Mouse (Mus musculus) heart, embryonic 15.5 days (tissue): ENCODE measurements at regions not wholly inside any gene's neighbourhood (a gene's known extent, or its start where the extent isn't known, plus 50 kb on each side); places are given as distances from the start of the nearest gene placed in this dataset.

Experiments used
- ATAC-seq: fragments of 200-750 bp; cut with Nextera tagmentation; replicated peaks from 2 replicates; pipeline ENCODE4 v1.8.0; 2017; ENCODE audit warnings: low read depth, moderate TSS enrichment; ENCODE audit not compliant: insufficient number of reproducible peaks, insufficient read depth, low FRiP score
- H3K27ac ChIP-seq: fragments of 300-500 bp; sonication (generic); 2 replicates; pipeline ENCODE4 v1.5.1; 2015; ENCODE audit warnings: mild to moderate bottlenecking, inconsistent platforms
- H3K27me3 ChIP-seq: fragments of 300-500 bp; sonication (generic); 2 replicates; pipeline ENCODE4 v1.6.1; 2015; ENCODE audit warnings: inconsistent platforms
- H3K36me3 ChIP-seq: fragments of 300-500 bp; sonication (generic); 2 replicates; pipeline ENCODE4 v1.6.1; 2015; ENCODE audit warnings: mild to moderate bottlenecking, inconsistent platforms
- H3K4me1 ChIP-seq: fragments of 300-500 bp; sonication (generic); replicated peaks from 2 replicates; pipeline ENCODE4 v1.6.1; 2015; ENCODE audit warnings: inconsistent platforms
- H3K4me2 ChIP-seq: fragments of 300-500 bp; sonication (generic); 2 replicates; pipeline ENCODE4 v1.6.1; 2015; ENCODE audit warnings: inconsistent platforms, mild to moderate bottlenecking, moderate library complexity
- H3K4me3 ChIP-seq: fragments of 300-500 bp; sonication (generic); 2 replicates; pipeline ENCODE4 v1.5.1; 2015; ENCODE audit warnings: mild to moderate bottlenecking, inconsistent platforms
- H3K9ac ChIP-seq: fragments of 300-500 bp; sonication (generic); 2 replicates; pipeline ENCODE4 v1.6.1; 2015; ENCODE audit warnings: mild to moderate bottlenecking, inconsistent platforms
- H3K9me3 ChIP-seq: fragments of 300-500 bp; sonication (generic); replicated peaks from 2 replicates; pipeline ENCODE4 v1.6.1; 2016; ENCODE audit warnings: inconsistent platforms
- WGBS: fragments of 180-500 bp; shearing (Covaris S2); methylation state at CpG from one replicate; pipeline ENCODE4 v1.1.7; 2015; ENCODE audit warnings: mixed read lengths; 5-methylcytosine and 5-hydroxymethylcytosine counted together

DNA sequence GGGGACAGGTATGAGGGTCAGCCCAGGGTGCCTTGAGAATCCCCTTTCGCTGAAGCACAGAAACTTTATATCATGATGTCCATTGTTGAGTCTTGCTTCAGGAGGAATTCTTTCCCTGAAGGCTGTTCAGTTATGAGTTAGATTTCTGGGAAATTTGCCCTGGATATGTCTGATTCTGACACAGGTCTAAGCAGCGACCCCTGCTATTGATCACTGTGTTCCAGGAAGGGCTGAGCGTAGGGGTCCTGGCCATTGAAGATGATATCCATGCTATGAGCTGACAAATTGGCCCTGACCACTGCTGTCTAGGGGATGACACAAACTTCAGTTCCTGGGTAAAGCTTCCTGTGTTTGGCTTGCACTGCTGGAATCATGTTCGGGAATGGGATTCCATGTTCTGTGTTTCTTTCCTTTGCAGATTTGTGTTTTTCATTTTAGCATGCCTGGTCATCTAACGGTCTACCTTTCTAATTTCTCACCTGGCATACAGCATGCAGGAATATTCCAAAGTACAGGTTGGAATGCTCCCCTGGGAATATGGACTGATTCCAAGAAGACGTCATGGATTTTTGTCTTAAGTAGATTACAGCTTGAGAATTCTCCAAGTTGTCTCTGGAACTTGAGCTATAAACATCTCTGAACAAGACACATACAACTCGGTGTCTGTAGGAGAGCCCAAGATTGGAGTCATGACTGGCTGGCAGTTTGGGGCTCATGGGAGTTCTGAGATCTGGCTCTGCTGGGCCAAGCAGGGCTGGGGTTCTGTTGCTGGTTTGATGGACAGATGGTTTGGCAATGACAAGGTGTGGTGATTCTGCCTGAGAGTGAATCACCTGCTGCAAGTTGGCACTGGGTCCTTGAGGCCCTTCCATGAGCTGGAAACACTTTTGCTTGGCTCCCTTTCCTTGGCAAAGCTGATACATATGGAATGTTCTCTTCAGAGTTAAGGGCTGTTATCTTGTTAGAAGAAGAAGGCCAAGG lies 104.4 kb downstream of the Ttc32 start:
- Histone ChIP-seq H3K4me1 (peaks cover 2% of the 10 kb centered on the region), H3K36me3 (no peaks in the 10 kb centered on the region), H3K9ac (no peak overlapping the region), H3K9me3 (no peaks in the 10 kb centered on the region), H3K27me3 (no peaks in the 10 kb centered on the region), H3K4me2 (no peak overlapping the region), H3K4me3 (no peak overlapping the region), H3K27ac (no peak overlapping the region)
- no peak for ATAC-seq
- 79% methylated on average over 7 of the region's 7 CpGs for WGBS

DNA sequence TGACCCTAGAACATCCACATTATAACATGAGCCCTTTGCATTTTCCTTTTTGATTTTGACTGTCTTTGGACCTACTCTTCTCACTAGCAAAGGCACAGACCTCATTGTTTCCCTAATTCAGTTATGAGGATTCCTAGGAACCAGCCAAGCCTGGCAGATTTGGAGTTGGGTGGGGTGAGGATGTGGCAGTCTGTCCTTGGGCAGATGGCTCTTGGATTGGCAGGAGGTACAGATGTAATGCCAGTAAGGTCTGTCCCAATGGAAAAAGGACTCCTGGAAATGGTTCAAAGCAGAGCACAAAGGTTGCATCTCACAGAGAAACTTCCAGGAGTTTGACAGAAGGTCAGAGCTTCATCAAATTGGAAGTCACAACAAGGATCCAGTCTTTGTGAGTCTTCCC lies 121.2 kb downstream of the Ttc32 start:
- no peaks in the 10 kb centered on the region for H3K36me3 ChIP-seq
- no peak overlapping the region for H3K4me2 ChIP-seq
- no peak for ATAC-seq
- no peak overlapping the region for H3K4me3 ChIP-seq
- H3K27ac ChIP-seq: no peak overlapping the region
- H3K9me3 ChIP-seq: no peaks in the 10 kb centered on the region
- no peak overlapping the region for H3K9ac ChIP-seq
- H3K27me3 ChIP-seq: no peaks in the 10 kb centered on the region
- no peaks in the 10 kb centered on the region for H3K4me1 ChIP-seq

DNA sequence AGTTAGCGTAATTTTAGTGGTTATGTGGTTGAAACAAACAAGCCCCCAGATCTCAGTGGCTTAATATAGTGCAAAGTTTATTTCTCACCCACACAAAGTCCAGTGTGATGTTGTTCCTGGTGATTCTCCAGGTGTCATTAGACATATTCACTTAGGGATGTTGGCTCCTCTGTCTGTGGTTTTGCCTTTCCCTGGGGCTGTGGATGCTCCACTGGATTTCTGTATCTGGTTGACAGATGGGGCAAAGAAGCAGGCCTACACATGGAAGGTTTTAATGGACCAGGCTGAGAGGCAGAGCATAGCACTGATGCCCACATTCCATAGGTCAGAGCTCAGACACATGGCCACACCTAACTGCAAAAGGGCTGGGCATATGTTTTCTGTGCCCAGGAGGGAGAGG lies 121.6 kb downstream of the Ttc32 start:
- Histone ChIP-seq H3K9ac (no peak overlapping the region), H3K27ac (no peak overlapping the region), H3K9me3 (no peaks in the 10 kb centered on the region), H3K36me3 (no peaks in the 10 kb centered on the region), H3K4me2 (no peak overlapping the region), H3K4me1 (no peaks in the 10 kb centered on the region), H3K27me3 (no peaks in the 10 kb centered on the region), H3K4me3 (no peak overlapping the region)
- ATAC-seq: no peak
- WGBS: 80% methylated on average over 1 of the region's 1 CpGs

DNA sequence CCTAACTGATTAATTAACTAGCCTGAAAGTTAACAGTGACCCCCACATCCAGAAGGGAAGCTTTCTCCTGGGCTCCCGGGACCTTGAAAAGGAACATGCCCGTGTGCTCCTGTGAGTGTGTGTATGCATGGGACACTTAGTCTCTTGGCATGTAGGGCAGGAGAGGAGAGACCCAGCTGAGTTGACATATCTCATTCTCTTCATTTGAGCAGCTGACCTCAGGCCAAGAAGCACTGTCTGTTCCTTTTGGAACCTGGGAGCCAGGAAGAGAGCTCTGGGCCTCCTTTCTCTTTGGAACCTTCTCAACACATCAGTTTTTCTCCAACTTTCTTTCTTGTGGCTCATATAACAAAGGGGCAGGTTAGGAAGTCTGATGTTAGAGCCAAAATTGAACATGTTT lies 124.7 kb downstream of the Ttc32 start:
- H3K36me3 ChIP-seq: no peaks in the 10 kb centered on the region
- no peaks in the 10 kb centered on the region for H3K4me1 ChIP-seq
- H3K9ac ChIP-seq: no peak overlapping the region
- no peak for ATAC-seq
- H3K4me2 ChIP-seq: no peak overlapping the region
- no peaks in the 10 kb centered on the region for H3K9me3 ChIP-seq
- WGBS: 67% methylated on average over 2 of the region's 2 CpGs
- H3K27ac ChIP-seq: no peak overlapping the region
- H3K4me3 ChIP-seq: no peak overlapping the region
- no peaks in the 10 kb centered on the region for H3K27me3 ChIP-seq

DNA sequence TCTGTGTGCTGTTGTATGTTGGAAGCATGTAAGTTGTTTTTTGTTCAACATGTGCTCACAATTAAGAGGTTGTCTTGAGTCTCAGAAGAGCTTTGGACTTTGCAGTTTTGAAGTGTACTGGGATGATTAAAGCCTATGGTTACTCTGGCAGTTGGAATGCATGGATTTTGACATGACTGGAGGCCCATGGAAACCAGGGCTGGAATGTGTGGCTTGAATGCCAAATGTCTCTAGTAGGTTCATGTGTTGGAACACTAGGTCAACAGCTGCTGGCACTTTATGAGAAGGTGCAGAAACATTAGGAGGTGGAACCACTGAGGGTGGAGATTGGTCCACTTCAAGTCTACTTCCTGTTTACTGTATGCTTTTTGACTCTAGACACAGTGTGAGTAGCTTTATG lies 127.0 kb downstream of the Ttc32 start:
- H3K36me3 ChIP-seq: no peaks in the 10 kb centered on the region
- H3K9ac ChIP-seq: no peak overlapping the region
- H3K27me3 ChIP-seq: no peaks in the 10 kb centered on the region
- no peak overlapping the region for H3K27ac ChIP-seq
- H3K4me2 ChIP-seq: no peak overlapping the region
- ATAC-seq: no peak
- no peaks in the 10 kb centered on the region for H3K9me3 ChIP-seq
- no peak overlapping the region for H3K4me3 ChIP-seq
- no peaks in the 10 kb centered on the region for H3K4me1 ChIP-seq

DNA sequence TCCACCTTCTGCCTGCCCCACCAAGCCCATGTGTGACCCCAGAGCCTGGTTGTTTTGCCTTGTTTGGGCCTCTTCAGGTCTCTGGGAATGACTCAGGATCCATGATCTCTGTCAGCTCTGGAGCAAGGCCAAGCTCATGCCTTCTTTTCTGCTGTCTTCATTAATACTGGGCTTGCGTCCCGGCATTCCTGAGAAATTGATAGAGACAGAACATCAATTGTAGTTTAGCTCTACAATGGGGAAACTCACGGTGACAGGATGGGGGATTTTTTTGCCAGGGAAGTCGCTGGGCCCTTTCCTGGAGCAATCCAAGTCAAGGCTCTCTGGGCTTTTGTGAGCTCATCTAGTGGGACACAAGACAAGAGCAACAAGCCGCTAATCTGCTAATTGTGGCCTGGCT lies 129.0 kb downstream of the Ttc32 start:
- H3K27ac ChIP-seq: no peak overlapping the region
- H3K9ac ChIP-seq: no peak overlapping the region
- no peaks in the 10 kb centered on the region for H3K4me1 ChIP-seq
- no peaks in the 10 kb centered on the region for H3K27me3 ChIP-seq
- ATAC-seq: no peak
- WGBS: 65% methylated on average over 5 of the region's 5 CpGs
- no peak overlapping the region for H3K4me2 ChIP-seq
- H3K36me3 ChIP-seq: no peaks in the 10 kb centered on the region
- H3K9me3 ChIP-seq: no peaks in the 10 kb centered on the region
- H3K4me3 ChIP-seq: no peak overlapping the region

DNA sequence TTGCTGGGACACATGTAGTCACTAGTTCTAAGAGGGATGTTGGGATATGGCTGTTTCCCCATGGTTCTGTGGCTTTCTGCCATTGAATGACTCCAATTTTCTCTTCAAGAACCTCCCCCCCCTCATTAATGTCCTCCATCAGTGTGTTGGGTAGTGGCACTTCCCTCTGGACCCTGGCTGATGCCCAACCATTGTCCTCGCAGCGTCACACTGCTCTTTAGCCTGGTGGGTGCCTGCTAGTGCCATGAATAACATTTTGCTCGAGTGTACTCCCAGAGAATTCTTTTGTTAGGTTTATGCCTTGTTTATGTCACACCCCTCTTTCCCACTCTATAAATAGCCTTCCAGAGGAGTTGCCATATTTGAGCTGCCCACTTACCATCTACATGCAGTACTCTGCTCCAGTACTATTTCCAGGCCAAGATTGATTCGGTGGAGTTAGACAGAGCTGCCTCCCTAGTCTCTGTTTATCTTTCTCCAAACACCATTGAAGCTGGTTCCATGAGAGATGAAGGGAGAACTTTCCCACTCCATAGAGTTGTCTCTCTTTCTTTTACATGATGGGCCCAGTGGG lies 135.7 kb downstream of the Ttc32 start:
- H3K9ac ChIP-seq: no peak overlapping the region
- no peak overlapping the region for H3K27ac ChIP-seq
- no peak for ATAC-seq
- H3K27me3 ChIP-seq: no peaks in the 10 kb centered on the region
- 0 out of 2 replicates have a peak, but pooled peaks cover 2% of the 10 kb centered on the region for H3K4me1 ChIP-seq
- H3K4me2 ChIP-seq: no peak overlapping the region
- H3K4me3 ChIP-seq: no peak overlapping the region
- H3K9me3 ChIP-seq: no peaks in the 10 kb centered on the region
- 49% methylated on average over 4 of the region's 4 CpGs for WGBS
- no peaks in the 10 kb centered on the region for H3K36me3 ChIP-seq

DNA sequence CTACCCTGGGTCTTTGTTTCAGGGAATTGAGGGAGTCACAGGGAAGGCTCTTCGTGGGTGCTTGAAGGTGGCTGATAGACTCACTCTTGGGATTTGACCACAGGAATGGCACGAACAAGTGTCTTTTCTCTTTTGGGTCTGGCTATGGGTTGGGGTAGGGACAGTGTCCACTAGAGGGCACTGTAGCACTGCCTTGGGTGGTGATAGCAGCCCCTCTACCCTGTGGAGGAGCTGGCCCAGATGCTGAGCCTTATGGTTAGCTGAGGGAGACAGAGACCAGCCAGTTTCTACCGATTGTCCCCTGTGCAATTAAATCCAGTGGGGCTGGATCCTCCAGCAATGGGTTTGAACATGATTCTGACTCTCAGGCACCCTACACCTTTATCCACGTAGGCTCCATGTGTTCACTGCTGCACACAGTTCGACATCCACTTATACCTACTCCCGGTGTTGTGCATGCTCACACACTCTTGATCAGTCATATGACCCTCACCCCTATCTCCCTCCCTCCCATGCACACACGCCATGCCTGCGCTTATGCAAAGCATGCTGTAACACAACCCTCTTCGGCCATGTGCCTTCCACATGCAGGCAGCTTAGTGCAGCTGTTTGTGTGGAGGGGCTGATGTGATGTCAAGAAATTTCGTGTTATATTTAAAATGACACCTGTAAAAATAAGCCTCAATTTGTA lies 136.6 kb downstream of the Ttc32 start:
- Histone ChIP-seq H3K9me3 (no peaks in the 10 kb centered on the region), H3K9ac (no peak overlapping the region), H3K4me1 (0 out of 2 replicates have a peak, but pooled peaks cover 2% of the 10 kb centered on the region), H3K27me3 (no peaks in the 10 kb centered on the region), H3K36me3 (no peaks in the 10 kb centered on the region), H3K4me2 (no peak overlapping the region), H3K27ac (no peak overlapping the region), H3K4me3 (no peak overlapping the region)
- 52% methylated on average over 10 of the region's 10 CpGs for WGBS
- ATAC-seq: no peak

DNA sequence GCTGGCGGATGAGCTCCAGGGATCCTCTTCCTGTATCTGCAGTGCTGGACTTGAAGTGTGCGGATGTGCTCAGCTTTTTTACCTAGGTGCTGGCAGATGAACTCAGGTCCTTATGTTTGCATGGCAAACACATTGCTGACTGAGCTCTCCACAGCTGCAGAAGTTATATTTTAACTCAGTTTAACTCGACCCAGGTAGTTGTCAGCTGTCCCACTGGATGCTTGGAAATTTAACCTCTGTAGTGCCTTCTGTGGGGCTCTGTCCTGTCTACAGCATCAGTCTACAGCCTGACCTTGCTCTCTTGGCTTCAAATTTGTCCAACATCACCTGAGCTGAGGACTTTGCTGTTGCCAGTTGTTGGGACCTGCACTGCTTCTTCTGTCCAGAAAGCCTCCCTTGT lies 139.2 kb downstream of the Ttc32 start:
- Histone ChIP-seq H3K9me3 (no peaks in the 10 kb centered on the region), H3K27me3 (no peaks in the 10 kb centered on the region), H3K36me3 (no peaks in the 10 kb centered on the region), H3K27ac (no peak overlapping the region), H3K4me3 (no peak overlapping the region), H3K4me2 (no peak overlapping the region), H3K4me1 (0 out of 2 replicates have a peak, but pooled peaks cover 2% of the 10 kb centered on the region), H3K9ac (no peak overlapping the region)
- no peak for ATAC-seq
- 66% methylated on average over 3 of the region's 3 CpGs for WGBS

DNA sequence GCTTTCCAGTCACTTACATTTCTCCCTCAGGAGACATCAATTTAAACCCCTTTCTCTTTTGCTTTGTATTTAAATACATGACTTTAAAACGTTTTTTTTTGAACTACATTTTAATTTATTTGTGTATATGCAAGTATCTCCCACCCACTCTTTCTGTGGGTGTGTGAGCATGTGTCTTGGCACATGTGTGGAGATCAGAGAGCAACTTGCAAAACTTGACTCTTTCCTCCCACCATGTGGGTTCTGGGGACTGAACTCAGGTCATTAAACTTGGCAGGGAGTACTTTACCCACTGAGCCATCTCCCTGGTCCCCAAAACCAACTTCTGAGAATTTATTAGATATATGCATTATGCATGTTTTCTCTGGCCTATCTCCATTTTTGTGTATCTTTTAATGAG lies 143.9 kb downstream of the Ttc32 start:
- peaks cover 4% of the 10 kb centered on the region for H3K4me1 ChIP-seq
- H3K9ac ChIP-seq: no peak overlapping the region
- H3K36me3 ChIP-seq: no peaks in the 10 kb centered on the region
- no peak overlapping the region for H3K4me3 ChIP-seq
- no peak for ATAC-seq
- no peak overlapping the region for H3K27ac ChIP-seq
- 7% methylated on average over 1 of the region's 1 CpGs for WGBS
- no peak overlapping the region for H3K4me2 ChIP-seq
- no peaks in the 10 kb centered on the region for H3K9me3 ChIP-seq
- no peaks in the 10 kb centered on the region for H3K27me3 ChIP-seq

DNA sequence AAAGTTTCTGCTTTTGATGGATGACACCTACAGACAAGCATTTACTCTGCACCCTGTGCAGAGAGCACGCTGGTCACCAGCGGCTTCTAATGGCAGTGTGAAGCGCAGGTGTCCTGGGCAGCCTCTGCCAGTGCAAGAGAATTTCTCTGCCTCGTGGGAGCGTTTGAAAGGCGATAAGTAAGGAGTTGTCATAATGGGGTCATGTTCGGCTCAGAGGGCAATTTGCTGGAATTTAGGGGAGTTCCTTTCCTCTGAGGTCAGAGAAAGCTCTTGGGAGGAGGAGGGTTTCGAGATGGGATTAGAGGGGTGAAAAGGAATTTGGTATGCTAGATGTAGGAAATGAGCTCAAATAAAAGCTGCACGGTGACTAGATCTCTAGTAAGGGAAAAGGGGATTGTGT lies 144.5 kb downstream of the Ttc32 start:
- H3K4me1 ChIP-seq: peaks cover 4% of the 10 kb centered on the region
- no peak overlapping the region for H3K4me2 ChIP-seq
- no peak overlapping the region for H3K9ac ChIP-seq
- no peak overlapping the region for H3K27ac ChIP-seq
- H3K36me3 ChIP-seq: no peaks in the 10 kb centered on the region
- H3K9me3 ChIP-seq: no peaks in the 10 kb centered on the region
- no peaks in the 10 kb centered on the region for H3K27me3 ChIP-seq
- no peak for ATAC-seq
- 34% methylated on average over 9 of the region's 9 CpGs for WGBS
- H3K4me3 ChIP-seq: no peak overlapping the region
